Mouse (Mus musculus): ENCODE measurements at regions not wholly inside any gene's neighbourhood (a gene's known extent, or its start where the extent isn't known, plus 50 kb on each side); places are given as distances from the start of the nearest gene placed in this dataset.

- DNase-seq (ENCODE audit: extremely low spot score in 1 of 2, low spot score in 2 of 2) = no peak
- intact Hi-C loops (cut with DNase I) = no loop called here
Observed at GRCm38 (mm10) chr7:90030486-90031250, 49.9 kb upstream of the Eed start.

DNA sequence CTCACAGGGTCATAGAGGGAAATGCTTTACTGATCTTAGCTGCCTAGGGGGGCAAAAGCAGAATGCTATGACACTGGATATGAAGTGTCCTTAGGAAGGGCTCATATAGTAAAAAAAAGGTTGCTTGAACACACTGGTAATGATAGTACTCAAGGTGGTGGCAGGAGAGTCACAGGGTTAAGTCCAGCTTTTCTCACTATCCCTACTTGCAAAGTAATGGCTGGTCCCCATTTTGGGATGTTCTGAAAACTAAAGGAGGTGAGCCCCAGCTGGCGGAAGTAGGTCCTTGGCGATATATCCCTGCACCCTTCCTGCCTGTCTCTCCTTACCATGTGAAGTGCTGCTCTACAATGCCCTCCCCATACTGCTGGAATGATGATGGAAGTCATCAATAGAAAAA is 52.3 kb upstream of the Eed start:
- intact Hi-C loops (cut with DNase I) = no loop called here
- no peak for DNase-seq (ENCODE audit: extremely low spot score in 1 of 2, low spot score in 2 of 2)

DNA sequence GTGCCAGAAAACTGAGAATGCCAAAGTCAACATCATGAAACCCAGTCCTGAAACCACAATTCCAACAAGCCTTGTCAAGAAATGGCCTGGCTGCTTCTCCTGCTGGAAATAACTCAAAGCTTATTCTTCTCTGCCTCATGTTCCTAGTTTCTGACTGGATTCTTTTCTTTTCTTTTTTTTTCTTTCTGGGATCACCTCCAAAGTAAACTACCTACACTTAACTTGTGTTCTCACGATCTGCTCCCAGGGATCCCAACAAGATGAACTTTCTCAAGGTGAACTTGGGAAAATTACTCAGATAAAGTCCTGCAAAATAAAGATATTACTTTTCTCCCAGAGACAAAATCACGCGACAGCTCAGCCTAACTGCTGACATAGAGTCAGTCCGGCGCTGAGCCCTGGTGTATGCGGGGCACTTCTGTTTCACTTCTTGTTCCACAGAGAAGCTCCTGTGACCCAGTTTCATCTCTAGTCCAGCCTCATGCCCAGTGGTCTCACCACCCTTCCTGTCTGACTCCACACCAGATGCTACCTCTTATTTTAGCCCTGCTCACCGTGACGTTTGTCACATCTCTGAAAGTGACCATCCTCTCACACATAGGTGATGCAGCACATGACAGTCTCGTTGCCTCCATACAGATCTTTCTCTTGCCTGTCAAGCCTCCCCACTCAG is 53.0 kb upstream of the Eed start:
- intact Hi-C loops (cut with DNase I) = no loop called here
- DNase-seq (ENCODE audit: extremely low spot score in 1 of 2, low spot score in 2 of 2) = peak; percentile 37 to 41

GRCm38 (mm10) chr7:90034498-90034897 is 53.7 kb upstream of the Eed start:
- intact Hi-C loops (cut with DNase I) = no loop called here

DNA sequence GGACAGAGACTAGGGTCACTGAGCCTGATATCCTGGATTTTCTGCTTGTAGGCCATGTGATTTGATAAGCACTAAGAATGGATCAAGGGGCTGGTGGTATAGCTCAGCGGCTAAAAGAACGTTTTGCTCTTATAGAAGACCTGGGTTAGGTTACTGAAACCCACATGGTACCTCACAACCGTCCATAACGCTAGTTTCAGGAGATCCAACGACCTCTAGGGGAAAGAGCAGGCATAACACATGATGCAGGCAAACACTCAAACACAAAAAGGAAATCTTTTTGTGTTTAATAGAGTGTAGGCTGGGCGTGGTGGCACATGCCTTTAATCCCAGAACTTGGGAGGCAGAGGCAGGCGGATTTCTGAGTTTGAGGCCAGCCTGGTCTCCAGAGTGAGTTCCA is 54.6 kb upstream of the Eed start:
- intact Hi-C loops (cut with DNase I) = no loop called here
- DNase-seq (ENCODE audit: extremely low spot score in 1 of 2, low spot score in 2 of 2) = no peak

More at GRCm38 (mm10) chr7:90034498-90034897, 53.7 kb upstream of the Eed start:
- DNase-seq (ENCODE audit: extremely low spot score in 1 of 2, low spot score in 2 of 2) = no peak

DNA sequence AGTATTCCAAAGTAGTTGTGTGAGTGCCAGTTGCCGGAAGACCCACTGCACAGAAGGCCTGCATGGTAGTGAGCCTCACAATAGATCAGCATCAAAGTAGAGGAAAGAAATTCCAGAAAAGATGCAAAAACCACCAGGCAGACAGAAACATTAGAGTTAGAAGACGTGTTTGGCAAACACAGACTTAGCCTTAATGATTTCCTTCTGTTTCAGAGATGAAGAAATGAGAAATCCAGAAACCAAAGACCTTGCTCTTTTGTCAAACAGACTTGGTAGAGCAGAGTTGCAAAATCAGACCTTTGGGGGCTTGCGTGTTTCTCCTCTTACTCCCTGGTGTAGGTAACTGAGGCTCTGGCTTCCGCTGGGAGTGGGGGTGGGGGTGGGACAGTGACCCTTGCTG is 57.0 kb upstream of the Eed start:
- intact Hi-C loops (cut with DNase I) = no loop called here
- DNase-seq (ENCODE audit: extremely low spot score in 1 of 2, low spot score in 2 of 2) = no peak

- intact Hi-C loops (cut with DNase I) = no loop called here
- no peak for DNase-seq (ENCODE audit: extremely low spot score in 1 of 2, low spot score in 2 of 2)
Observed at GRCm38 (mm10) chr7:90039504-90039903, 58.7 kb upstream of the Eed start.

- intact Hi-C loops (cut with DNase I) = no loop called here
- no peak for DNase-seq (ENCODE audit: extremely low spot score in 1 of 2, low spot score in 2 of 2)
Observed at GRCm38 (mm10) chr7:90040581-90041340, 60.0 kb upstream of the Eed start.

DNA sequence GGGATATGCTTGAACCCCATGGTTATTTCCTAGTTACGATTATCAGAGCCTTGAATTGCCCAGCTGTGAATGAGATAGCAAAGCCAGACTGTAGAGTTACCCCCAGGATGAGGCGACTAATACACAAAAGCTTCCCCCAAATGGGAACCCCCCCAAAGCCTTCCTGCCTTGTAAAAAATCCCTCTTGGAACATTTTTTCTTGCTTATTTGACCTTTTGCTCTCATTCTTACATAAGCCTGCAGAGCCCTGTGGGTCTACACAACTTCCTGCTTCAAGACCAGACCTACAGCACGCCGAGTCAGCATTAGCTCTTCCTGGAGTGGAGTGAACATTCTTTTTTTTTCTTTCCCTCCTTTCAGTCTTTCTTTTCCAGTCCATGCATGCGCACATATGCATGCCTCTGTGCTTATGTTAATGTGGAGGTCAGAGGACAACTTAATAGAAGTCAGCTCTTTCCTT is 60.8 kb upstream of the Eed start:
- intact Hi-C loops (cut with DNase I) = no loop called here
- DNase-seq (ENCODE audit: extremely low spot score in 1 of 2, low spot score in 2 of 2) = peak in 1 of 2 experiments; percentile 49

- intact Hi-C loops (cut with DNase I) = no loop called here
- no peak for DNase-seq (ENCODE audit: extremely low spot score in 1 of 2, low spot score in 2 of 2)
Observed at GRCm38 (mm10) chr7:90042364-90042763, 61.6 kb upstream of the Eed start.

DNA sequence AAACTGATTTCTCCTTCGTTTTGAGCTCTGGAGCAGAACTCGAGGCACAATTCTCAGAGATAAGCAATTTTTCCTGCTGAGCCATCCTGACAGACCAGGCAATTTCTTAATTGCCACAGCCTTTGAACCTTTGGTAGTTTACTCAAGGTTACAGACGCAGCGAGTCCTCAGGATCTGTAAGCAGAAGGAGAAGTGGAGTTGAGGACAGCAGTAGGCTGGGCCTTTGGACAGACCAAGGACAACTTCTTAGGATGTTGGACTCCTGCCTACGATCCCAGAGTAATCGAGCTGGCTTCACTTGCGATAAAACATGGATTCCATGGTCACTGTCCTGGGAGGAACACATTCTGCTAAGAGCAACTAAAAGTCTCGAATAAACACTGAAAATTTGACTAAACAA is 62.7 kb upstream of the Eed start:
- intact Hi-C loops (cut with DNase I) = no loop called here
- DNase-seq (ENCODE audit: extremely low spot score in 1 of 2, low spot score in 2 of 2) = no peak

- no peak for DNase-seq (ENCODE audit: extremely low spot score in 1 of 2, low spot score in 2 of 2)
- intact Hi-C loops (cut with DNase I) = no loop called here
Observed at GRCm38 (mm10) chr7:90044100-90044698, 63.4 kb upstream of the Eed start.

DNA sequence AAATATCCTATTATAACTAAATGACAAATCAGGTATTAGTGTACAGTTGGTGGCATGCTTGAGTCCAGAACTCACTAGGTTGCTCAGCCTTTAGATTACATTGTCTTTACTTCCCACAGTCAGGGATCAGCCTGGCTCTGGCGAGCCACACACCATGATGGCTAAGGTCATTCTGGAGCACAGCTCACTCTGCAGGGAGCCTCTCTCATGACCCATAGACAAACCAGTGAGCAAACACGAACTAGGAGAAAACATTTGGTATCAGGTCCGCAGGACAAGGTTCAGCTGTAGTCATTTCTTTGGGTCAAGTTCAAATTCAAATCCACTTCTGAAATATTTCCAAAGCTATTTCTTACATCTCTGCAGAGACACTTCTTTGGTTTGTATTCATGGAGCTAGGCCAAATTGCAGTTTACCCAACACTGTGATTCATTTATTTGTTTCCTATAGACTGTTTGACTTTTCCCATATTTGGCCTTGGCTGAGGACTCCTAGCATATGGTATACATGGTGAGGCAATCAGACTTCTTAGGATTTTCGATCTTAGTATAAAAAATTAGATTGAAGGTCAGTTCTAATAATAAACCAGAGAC is 64.5 kb upstream of the Eed start:
- intact Hi-C loops (cut with DNase I) = no loop called here
- no peak for DNase-seq (ENCODE audit: extremely low spot score in 1 of 2, low spot score in 2 of 2)

DNA sequence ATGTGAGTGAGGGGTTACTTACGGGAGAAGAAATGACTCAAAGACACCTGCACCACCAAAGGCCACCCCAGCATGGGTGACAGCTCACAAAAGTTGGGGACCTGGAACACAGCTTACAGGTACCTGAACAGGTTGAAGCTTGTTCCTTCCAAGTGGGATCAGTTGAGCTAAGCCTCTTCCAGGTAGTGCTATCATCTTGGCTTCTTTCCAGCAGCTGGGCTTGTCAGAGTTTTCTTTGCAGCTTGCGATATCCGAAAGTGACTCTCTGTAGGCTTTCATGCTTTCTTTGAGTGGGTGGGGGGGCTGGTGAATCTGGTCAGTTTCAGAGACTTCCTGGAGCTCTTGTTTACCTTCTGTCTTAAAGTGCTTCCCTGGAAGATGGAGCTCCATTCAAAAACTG is 65.4 kb upstream of the Eed start:
- intact Hi-C loops (cut with DNase I) = no loop called here
- no peak for DNase-seq (ENCODE audit: extremely low spot score in 1 of 2, low spot score in 2 of 2)

DNA sequence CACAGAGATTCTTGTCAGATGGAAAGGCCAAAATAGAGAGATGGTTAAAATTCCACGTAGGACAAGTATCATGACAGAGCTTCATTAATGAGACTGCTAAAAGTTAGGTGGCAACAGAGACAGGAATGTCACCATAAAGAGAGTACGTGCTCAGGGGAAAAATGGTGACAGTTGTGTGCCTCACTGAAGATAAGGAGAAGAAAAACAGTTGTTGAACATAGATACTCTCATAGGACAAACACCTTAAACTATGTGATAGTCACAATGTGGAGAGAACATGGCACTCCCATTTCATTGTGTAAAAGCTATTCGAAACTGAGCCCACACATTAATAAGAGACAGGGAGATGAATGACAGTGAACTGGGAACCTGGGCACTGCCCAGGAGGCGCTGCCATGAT is 66.1 kb upstream of the Eed start:
- no peak for DNase-seq (ENCODE audit: extremely low spot score in 1 of 2, low spot score in 2 of 2)
- intact Hi-C loops (cut with DNase I) = no loop called here

GRCm38 (mm10) chr7:90048401-90049307 is 67.9 kb upstream of the Eed start:
- peak in 1 of 2 experiments; percentile 40 for DNase-seq (ENCODE audit: extremely low spot score in 1 of 2, low spot score in 2 of 2)
- intact Hi-C loops (cut with DNase I) = no loop called here

- intact Hi-C loops (cut with DNase I) = no loop called here
- no peak for DNase-seq (ENCODE audit: extremely low spot score in 1 of 2, low spot score in 2 of 2)
Observed at GRCm38 (mm10) chr7:90049831-90050237, 69.1 kb upstream of the Eed start.
